Mouse (Mus musculus) testis, postnatal 10 days (tissue): ENCODE measurements around the gene Thrap3.
"Not testable (repeated sequence)": the region's sequence is repeated elsewhere in the genome, so short reads cannot be mapped to it uniquely, and the experiment has no call there.

Experiments
- DNase-seq: peaks from one replicate; pipeline ENCODE4 v3.0.0; 2021; ENCODE audit warnings: low spot score

Gene Thrap3

DNA sequence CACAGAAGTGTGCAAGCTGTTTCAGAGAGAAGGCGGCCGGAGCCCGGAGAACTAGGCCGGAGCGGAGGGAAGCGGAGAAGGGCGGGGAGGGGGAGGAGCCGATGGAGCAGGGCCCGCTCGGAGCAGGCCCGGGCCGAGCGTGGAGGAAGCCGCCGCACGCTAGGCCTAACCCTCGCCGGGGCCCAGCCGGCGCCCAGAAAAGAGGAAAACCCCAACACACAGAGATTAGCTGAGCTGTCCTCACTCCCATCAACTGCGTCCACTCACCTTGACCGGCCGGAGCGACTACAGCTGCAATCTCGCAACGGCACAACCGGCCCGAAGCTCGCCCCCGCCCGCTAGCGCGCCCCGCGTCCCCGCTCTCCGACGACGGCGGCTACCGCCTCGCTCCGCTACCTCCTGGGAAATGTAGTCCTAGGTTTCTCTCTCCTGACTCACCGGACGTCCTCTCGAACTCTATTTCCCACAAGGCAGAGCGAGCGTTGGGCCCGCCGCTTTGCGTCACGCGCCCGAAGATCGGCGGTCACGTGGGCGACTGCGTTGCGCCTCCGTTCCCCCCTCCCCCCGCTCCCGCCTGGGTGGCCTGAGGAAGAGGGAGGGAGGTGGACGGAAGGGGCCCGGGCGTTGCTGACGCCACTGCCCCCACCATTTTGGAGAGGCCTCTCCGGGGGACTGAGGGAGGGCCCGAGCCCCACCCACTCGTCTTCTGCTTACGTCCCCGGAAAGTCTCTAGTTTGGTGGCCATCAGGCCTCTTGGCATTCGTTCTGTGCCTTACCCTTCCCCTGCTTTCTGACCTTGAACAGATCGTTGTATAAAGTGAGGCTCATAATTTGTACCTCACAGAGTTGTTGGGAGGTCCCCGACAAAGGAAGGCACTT lies at the start of gene Thrap3:
TSS of gene Thrap3 (minus strand) at position 458 of the 879 bp plus-strand sequence.
- DNase-seq = peak; percentile 99

DNA sequence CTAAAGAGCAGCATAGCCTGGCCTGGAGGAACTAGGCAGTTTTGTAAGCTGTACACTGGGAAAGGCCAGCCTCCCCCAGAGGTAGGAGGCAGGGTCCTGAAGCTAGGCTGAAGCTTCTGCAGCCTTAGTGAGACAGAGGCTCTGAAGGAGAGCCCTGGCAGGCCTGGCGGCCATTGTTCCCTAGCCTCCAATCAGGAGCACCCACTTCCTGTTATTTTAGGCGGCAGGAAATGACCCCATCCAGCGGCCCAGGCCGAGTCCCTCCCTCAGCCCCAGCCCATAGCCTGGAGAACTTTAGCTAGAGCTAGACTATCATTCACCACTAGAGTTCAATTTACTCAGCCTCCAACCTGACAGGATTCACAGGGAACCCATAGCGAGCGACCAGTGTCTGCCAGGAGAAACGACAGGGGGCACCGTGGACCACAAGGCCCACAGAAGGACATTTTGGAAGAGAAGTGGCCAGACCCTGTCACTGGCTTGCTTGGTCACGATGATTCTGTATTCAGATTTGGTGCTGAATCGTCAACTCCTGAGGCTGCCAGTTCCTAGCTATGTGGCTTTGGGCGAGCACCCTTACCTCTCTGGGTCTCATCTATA lies 49.2 kb upstream of the Thrap3 start:
- no peak for DNase-seq

DNA sequence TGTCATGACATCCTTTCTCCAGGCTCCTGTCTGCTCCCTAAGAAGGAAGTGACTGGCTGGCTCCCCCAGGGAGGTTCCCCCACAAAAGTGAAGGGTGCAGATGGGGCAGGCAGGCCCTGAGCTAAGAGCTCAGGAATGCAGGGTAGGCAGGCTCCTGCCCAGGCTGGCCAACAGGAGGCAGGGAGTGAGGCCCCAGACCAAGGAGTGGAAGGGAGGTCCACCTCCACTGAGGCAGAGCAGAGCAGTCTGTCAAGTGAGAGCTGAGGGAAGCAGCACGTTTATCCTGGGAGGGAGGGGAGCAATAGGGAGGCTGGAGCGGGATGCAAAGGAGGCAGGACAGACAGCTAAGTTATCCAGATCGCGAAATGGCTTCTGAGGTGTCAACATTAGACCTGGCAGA lies 48.1 kb upstream of the Thrap3 start:
- no peak for DNase-seq

DNA sequence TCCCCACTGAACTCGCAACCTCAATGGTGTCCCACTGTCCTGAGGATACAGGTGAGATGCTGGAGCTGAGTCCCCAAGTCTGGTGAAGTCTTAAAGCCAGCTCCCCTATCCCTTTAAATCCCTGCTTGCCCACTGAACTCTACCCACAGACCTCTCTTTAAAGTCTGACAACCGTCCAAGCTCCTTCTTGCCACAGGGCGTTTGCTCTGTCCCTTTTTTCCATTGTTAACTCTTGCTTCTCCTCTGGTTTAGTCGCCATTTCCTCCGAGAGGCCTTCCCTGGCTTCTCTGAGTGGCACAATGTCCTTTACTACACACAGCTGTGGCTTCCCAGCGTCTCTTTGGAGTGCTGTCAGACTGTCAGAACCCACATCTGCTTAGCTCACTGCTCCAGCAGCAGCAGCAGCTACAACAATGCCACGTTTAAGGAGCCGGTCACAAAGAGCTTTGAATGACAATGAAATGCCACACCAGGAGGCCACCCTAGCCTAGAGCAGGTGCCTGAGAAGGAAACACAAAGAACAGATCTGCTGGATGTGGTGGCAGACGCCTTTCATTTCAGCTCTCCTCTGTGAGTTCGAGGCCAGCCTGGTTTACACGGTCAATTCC lies 45.8 kb upstream of the Thrap3 start:
- no peak for DNase-seq

DNA sequence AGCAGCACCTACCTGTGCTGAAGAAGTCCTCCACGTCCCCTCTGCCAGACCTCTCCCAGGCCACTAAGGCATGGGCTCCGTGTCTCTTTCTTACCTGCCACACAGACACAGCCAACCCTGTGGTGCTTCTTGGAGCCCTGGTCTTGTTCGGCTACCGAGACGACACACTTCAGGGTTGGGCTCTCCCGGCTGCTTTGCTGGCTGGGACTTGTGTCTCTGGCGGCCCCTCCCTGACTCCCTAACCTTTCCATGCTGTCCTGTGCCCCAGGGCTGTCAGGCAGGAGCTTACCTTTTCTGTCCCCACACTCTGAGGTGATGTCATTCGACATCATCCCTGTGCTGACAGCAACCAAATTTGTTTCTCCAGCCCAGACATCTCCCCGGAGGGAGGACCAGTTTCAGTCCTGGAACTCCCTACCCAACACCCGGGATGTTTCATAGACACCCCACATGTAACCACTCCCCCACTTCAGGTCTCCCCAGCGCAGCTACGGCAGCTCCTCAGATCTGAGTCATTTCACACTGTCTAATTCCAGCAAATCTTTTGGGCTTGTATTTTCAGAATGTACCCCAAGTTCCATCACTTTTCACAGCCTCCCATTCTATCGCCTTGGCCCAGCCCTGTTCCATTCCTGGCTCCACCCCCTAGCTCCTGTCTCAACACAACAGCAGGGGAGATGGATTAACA lies 43.8 kb upstream of the Thrap3 start:
- no peak for DNase-seq

DNA sequence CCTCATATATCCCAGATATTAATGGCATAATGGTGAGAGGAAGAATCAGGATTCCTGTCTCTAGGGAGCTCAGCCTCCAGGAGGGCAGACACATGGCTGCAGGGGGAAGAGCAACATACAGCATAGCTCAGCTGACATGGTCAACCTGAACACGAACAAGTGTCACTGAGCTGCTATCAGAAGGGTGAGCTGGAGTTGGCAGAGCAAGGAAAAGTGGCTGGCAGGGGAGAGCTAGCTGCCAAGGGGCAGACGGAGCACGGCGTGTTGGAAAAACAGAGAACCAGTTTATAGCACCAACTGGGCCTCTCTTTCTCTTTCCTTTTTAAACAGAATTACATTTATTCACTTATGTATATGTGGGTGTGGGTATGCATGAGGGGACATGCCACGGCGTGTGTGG lies 40.0 kb upstream of the Thrap3 start:
- DNase-seq = no peak

DNA sequence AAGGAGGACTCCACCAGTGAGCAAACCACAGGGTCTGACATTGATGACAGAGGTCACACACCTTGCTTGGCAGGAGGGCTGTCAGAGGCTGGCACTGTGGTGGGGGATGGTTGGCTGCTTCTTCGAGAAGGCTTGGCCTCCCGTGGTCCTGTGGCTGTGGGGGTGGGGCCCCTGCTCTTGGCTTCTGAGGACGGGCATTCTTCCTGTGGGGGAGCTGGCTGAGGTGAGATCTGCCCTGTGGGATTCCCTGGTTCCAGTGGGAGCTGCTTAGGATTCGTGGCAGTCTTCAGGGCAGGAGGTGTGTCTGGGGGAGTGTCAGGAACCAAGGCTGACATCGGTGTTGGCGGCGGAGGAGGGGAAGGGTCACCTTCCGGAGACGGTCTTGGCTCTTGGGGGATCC lies 39.4 kb upstream of the Thrap3 start:
- no peak for DNase-seq

DNA sequence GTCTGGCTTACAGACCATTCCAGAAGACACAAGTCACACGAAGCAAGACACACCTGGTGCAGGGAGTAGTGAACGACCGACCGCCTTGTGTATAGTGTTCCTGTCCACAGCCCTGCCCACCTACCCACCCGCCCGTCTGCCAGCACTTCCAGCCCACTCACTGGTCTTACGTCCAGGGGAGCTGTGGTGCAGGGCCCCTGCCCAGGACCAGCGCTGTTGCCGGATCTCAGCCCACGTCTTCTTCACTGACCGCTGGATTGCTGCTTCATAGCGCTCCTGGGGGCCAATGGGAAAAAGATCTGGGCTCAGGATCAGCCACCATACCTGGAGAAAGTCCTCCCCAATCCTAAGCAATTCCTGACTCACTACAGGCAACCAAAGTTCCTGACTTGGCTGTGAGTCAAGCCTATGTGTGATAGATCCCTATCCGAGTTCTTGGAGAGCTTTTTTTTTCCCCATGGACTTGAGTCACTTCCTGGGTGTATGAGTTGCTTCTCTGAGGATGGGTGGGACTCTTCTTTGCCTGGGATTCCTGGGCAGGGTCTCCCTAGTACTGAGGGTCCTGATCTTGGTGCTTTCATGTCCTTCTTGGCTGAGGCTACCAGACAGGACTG lies 37.4 kb upstream of the Thrap3 start:
- DNase-seq = no peak

DNA sequence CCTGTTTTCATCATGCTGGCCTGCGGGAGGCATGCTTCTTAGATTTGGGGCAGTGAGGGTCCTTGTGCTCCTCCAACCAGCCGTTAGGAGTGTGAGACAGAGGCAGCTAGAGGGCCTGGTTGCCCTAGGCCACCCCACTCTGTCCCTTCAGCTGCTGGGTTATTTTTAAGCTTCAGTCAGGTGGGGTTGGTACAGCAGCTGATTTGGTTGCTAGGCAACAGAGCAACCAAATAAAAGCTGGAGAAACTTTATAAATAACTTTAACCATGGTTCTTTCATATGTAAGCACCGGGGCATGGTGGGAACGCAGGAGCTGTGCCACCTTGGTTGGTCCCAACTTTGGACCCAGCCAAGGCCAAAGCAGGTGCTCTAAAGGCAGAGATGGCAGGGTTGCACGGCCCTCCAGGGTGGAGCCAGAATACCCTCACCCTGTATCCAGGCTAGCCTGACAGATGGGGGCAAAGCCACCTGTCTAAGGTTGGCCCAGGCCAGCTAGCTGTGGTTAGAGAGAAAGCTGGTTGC lies 35.2 kb upstream of the Thrap3 start:
- DNase-seq = no peak

DNA sequence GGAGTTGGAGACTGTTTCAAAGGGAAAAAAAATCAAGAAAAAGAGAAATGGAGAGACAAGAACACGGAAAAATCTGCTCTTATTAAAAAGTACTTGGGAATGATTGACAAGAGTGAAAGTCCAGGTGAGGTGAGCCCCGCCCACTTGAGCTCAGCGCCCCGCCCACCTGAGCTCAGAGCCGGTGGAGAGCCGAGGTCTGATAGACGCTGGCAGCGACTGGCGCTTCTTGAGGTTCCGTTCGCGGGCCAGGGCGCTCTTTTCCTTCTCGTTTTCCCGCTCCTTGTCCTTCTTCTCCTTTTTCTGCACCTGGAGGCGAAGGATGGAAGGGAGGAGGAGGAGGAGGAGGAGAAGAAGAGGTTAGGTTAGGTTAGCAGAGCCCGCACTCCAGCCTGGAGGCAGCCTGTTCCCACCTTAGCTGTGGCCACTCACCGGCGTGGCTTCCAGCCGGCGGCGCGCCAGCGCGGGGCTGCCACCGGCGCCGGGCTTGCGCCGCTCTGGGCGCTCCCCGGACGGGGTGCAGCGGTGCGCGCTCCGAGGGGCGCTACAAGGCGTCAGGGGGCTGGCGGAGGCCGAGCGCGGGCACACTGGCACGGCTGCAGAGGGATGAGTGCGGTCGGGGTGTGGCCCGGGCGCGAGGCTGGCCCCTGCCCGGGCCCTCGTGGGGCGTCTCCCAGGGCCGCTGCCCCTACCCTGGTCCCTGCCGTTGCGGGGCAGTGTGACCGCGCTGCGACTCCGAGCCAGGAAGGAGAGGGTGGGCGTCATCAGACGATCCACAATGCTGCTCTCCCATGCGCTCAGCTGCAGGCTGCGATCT lies 34.1 kb upstream of the Thrap3 start:
- DNase-seq = no peak

DNA sequence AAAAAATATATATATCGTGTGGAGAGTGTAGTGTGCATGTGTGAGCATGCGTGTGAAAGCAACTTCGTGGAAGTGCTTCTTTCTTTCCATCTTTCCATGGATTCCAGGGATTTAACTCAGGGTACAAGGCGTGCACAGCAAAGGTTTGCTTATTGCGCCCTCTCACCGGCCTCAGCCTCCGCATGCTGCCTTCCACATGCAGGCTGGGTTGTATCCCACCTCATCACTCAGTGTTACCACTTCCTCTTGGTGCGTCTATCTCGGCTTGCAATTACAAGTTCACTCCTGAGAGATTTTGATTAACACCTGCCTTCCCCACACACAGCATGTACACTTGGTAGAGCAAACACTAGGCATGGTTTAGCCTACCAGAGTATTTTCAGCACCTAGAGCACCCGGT lies 32.6 kb upstream of the Thrap3 start:
- DNase-seq = no peak

DNA sequence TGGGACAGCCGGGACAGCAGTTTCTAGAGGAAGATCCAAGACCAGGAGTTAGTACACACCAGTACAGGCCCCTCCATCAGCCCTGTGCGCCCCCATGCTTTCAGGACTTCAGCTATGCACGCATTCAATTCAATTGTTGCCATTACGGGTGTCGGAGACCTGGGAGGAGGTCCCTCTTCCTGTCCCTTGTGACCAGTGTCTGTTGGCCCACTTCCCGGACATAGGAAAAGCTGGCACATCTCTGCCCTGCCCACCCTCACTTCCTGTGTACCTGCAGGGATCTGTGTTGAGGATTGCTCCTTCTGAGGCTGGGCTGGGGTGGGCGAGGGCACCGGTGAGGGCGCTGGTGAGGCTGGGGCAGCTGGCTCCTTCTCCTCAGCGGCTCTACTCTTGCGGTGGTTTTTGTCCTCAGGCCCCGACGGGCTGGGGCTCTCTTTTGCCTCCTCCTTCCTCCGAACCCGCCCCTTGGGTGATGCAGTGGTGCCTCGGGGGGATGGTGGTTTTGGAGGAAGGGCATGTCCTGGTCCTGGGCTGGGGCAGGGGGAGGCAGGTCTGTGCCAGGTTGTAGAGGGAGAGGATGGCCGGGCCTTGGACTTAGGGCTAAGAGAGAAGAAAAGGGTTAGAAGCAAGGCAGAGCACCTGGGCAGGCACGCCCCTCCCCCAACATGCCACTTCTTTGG lies 32.1 kb upstream of the Thrap3 start:
- DNase-seq = no peak

DNA sequence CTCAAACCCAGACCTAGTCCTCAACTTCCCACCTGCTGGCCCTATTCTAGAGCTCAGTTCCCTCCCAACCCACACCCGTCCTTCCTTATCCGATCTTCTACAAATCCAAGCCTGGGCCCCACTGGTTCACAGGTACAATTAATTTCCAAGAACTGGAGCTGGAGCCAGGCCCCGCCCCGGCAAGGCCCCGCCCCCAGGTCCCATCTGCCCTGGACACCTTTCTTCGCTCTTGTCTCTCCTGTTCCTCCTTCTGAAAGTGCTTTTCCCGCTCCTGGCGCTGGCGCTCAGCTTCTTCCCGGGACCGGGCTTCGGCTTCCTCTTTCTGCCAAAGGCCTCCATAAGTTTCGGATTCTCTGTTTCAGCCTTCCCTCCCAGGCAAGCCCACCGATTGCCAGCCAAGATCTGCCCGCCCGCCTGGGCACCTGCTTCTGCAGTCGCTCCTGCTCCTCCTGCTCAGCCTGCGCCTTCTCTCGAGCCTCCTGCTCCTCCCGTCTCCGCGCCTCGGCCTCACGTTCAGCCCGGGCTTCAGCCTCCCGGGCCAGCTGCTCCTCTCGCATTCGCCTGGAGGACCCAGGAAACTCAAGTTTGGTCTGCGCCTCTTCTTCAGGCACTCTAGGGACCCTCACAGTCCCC lies 31.2 kb upstream of the Thrap3 start:
- no peak for DNase-seq

DNA sequence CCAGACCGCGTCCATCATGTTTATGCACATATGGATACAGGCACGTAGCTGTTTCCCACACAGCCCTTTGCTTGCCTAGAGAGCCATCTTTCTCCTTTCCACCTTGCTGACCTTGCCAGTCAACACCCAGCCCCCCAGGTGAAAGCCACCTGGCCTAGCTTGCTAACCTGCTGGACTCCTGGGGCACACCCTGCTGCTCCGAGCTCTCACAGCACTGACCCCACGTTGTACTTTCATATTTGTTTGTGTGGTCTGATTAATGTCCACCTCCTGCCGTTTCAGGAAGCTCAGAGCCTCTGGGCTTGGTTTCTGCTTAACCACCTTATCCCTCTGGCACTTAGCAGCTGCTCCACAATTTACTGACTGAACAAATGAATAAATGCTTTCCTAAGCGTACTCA lies 27.3 kb upstream of the Thrap3 start:
- DNase-seq = no peak

DNA sequence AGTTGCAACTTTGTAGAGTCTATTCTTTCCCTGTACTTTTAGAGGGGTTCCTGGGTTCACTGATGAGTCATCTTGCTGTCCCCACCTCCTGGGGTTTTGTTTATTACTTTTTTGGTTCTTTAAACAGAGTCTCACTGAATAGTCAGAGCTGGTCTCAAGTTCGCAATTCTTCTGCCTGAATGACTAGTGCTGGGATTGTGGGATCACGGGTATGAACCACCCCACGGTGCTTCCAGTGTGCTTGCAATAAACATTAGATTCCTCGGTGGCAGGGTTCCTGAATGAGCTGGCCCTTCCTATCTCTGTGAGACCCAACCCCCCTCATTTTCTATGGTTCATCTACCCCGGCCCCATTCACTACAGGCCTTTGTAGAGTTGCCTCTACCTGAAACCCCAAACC lies 25.6 kb upstream of the Thrap3 start:
- no peak for DNase-seq

DNA sequence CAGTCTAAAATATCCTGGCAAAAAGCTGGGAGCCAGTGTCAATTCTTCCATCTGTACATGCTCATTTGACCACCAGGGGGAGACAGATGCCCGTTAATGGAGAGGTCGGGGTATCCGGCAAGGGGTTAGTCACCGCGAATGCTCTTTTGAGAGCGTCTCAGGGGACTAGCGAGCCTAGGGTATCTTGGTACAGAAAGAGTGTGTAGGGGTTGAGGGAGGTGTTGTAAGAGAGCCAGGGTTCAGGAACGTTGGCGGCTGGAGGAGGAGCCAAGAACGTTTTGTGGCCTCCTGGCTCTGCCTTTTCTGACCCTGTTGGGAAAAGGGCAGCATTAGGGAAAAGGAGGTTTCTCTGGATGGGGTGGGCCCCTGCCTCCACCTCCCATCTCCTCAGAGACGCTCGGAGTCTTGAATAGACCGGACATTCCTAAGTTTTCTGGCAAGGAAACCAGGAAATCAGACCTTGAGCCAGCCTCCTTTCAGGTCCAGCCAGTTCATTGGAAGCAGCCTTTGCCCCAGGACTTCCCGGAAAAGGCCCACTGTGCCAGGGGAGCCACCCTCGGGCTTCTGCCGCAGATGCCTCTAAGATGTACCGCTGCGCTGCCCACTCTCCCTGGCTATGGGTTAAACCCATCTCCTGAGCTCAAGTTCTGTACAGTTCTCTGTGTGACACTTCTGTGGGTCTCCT lies 24.7 kb upstream of the Thrap3 start:
- DNase-seq = peak; percentile 95

DNA sequence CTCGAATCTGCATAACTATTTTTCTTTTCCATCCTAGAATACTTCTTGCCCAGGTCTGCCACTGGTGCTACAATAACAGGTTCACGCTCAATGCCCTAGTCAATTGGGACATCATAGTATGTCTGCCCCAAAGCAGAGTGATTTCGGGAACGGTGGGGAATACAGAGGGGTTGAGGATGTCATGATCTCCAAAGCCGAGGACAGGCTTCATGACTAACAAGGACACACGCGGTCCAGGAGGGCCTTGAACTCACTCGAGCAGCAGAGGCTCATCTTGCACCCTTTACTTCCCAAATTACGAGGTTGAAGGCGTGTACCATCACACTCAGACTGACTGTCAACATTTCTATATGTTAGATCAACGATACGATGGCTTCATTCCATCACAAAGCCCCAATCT lies 24.1 kb upstream of the Thrap3 start:
- DNase-seq = no peak

DNA sequence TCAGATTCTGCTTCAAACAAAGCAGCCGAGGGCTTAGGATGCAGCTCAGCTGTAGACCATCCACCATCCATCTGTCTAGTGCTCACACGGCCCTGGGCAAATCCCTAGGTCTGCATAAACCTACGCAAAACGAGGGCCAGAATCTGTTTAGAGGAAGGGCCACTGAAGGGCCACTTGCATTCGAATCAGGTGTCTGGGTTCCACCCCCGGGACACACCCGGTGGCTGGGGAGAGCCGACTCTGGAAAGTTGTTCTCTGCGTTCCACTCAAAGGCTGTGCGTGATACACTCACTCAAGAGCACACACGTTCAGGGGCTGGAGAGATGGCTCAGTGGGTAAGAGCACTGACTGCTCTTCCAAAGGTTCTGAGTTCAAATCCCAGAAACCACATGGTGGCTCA lies 20.1 kb upstream of the Thrap3 start:
- no peak for DNase-seq

DNA sequence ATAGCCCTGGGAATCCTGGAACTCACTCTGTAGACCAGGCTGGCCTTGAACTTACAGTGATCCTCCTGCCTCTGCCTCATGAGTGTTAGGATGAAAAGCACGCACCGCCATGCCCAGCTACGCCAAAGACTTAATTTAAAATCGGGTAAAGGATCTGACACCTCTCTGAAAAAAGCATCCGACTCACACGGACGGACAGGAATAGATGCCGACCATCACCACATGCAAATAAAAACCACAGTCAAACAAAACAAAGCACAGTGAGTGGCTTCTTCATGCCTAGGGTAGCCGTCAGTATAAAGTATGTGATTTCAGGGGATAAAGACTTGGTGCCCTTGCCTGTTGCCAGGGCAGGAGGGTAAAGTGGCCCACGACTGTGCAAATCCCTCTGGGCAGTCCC lies 17.5 kb upstream of the Thrap3 start:
- no peak for DNase-seq

DNA sequence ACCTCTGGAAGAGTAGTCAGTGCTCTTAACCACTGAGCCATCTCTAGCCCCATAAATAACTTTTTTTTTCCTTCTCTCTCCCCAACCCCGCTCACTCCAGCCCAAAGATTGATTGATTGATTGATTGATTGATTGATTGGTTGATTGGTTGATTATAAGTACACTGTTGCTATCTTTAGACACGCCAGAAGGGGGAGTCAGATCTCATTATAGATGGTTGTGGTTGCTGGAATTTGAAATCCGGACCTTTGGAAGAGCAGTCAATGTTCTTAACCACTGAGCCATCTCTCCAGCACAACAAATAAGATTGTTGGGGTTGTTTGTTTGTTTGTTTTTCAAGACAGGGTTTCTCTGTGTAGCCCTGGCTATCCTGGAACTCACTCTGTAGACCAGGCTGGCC lies 17.0 kb upstream of the Thrap3 start:
- DNase-seq = not testable (repeated sequence)
